Mouse (Mus musculus) myocyte (in vitro differentiated cells): ENCODE data around the gene Secisbp2l. TPM values are rescaled to one million over a fixed set of nuclear protein-coding genes. Genes with fewer than 3 reads are reported as not detected.

Experiments
- H3K27me3 ChIP-seq: one replicate; pipeline ENCODE4 v1.6.1; 2011; ENCODE audit not compliant: control insufficient read depth, insufficient read depth, insufficient read length
- H3K36me3 ChIP-seq: one replicate; pipeline ENCODE4 v1.6.1; 2011; ENCODE audit not compliant: control insufficient read depth, insufficient read depth
- H3K4me2 ChIP-seq: one replicate; pipeline ENCODE4 v1.6.1; 2011; ENCODE audit warnings: low read depth, control low read depth
- H3K4me3 ChIP-seq: one replicate; pipeline ENCODE4 v1.5.1; 2011; ENCODE audit warnings: mild to moderate bottlenecking, control low read depth, moderate library complexity
- H3K79me2 ChIP-seq: one replicate; pipeline ENCODE4 v1.6.1; 2011; ENCODE audit not compliant: control insufficient read depth, insufficient read depth
- H3ac ChIP-seq: one replicate; pipeline ENCODE4 v1.6.1; 2011; ENCODE audit not compliant: control insufficient read depth, insufficient read length
- CEBPB ChIP-seq: IDR thresholded peaks from 2 replicates; pipeline ENCODE4 v1.6.1; 2011; ENCODE audit warnings: mild to moderate bottlenecking, moderate library complexity; ENCODE audit not compliant: poor library complexity, insufficient read depth, severe bottlenecking
- E2F4 ChIP-seq: IDR thresholded peaks from one replicate; pipeline ENCODE4 v1.6.1; 2011; ENCODE audit warnings: mild to moderate bottlenecking, control low read depth, moderate library complexity; ENCODE audit not compliant: insufficient read depth
- MAX ChIP-seq: IDR thresholded peaks from one replicate; pipeline ENCODE4 v1.6.1; 2011; ENCODE audit warnings: low read depth, mild to moderate bottlenecking, control low read depth
- MYOD1 ChIP-seq, 3 experiments: IDR thresholded peaks; one replicate each; pipeline ENCODE4 v1.6.1; 2011; ENCODE audit warnings: control low read depth in 2 of 3, low read depth in 2 of 3, mild to moderate bottlenecking in 2 of 3, moderate library complexity in 1 of 3; ENCODE audit not compliant: insufficient read length in 2 of 3, control insufficient read depth in 1 of 3
- MYOG ChIP-seq, 3 experiments: IDR thresholded peaks; one replicate each; pipeline ENCODE4 v1.6.1; 2011; ENCODE audit warnings: control low read depth in 2 of 3, low read depth in 2 of 3, mild to moderate bottlenecking in 2 of 3; ENCODE audit not compliant: insufficient read length in 2 of 3, control insufficient read depth in 1 of 3, insufficient read depth in 1 of 3
- POLR2A ChIP-seq: IDR thresholded peaks from one replicate; pipeline ENCODE4 v1.6.1; 2011; ENCODE audit warnings: low read depth, mild to moderate bottlenecking, control low read depth, moderate library complexity; ENCODE audit not compliant: insufficient read length
- POLR2AphosphoS2 ChIP-seq: IDR thresholded peaks from one replicate; pipeline ENCODE4 v1.6.1; 2011; ENCODE audit warnings: low read depth, control low read depth; ENCODE audit not compliant: insufficient read length
- REST ChIP-seq: IDR thresholded peaks from one replicate; pipeline ENCODE4 v1.6.1; 2011; ENCODE audit warnings: mild to moderate bottlenecking, control low read depth, moderate library complexity; ENCODE audit not compliant: insufficient read depth, insufficient read length
- SRF ChIP-seq: IDR thresholded peaks from one replicate; pipeline ENCODE4 v1.6.1; 2011; ENCODE audit warnings: low read depth; ENCODE audit not compliant: control insufficient read depth, insufficient read length
- TCF12 ChIP-seq: IDR thresholded peaks from one replicate; pipeline ENCODE4 v1.6.1; 2011; ENCODE audit warnings: mild to moderate bottlenecking, control low read depth; ENCODE audit not compliant: poor library complexity, insufficient read depth, severe bottlenecking
- TCF3 ChIP-seq: IDR thresholded peaks from one replicate; pipeline ENCODE4 v1.6.1; 2011; ENCODE audit warnings: low read depth, control low read depth; ENCODE audit not compliant: insufficient read length
- USF1 ChIP-seq: IDR thresholded peaks from one replicate; pipeline ENCODE4 v1.6.1; 2011; ENCODE audit warnings: low read depth, mild to moderate bottlenecking, control low read depth, moderate library complexity
- polyA plus RNA-seq: library from polyadenylated mRNA; unstranded; fragments of >200 nt; fragmentation: generic; extraction: Trizol; gene quantifications from one replicate; pipeline ENCODE4 v1.2.1, GENCODE M21; 2012; ENCODE audit warnings: missing spikeins

The Secisbp2l gene
- polyA plus RNA-seq, 1 experiment = 8.4 TPM

DNA sequence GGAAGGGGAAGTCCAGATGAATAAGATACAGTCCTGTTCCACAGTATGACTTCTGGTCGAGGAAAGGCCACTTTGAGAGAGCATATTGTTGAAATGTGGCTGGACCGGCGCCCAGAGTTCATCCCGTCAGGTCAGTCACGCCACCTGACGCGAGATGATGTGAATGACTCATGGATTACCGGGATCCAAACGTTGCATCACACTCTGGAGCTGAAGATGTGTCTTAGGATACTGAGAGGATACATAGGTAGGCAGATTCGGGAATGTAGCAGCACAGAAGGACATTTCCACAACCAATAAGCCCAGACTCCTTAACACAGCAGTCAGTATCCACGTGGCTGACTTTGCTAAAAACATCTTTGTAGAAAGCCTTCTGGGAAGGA is 10.2 kb upstream of the Secisbp2l start:
- Histone ChIP-seq H3K4me3 (no peak overlapping the region), H3ac (no peak overlapping the region), H3K27me3 (no peaks in the 10 kb centered on the region), H3K4me2 (peak overlapping the region; percentile 15), H3K36me3 (no peaks in the 10 kb centered on the region), H3K79me2 (no peaks in the 10 kb centered on the region)
- TF ChIP-seq POLR2A (no peak), CEBPB (peak; percentile 79), E2F4 (no peak)

DNA sequence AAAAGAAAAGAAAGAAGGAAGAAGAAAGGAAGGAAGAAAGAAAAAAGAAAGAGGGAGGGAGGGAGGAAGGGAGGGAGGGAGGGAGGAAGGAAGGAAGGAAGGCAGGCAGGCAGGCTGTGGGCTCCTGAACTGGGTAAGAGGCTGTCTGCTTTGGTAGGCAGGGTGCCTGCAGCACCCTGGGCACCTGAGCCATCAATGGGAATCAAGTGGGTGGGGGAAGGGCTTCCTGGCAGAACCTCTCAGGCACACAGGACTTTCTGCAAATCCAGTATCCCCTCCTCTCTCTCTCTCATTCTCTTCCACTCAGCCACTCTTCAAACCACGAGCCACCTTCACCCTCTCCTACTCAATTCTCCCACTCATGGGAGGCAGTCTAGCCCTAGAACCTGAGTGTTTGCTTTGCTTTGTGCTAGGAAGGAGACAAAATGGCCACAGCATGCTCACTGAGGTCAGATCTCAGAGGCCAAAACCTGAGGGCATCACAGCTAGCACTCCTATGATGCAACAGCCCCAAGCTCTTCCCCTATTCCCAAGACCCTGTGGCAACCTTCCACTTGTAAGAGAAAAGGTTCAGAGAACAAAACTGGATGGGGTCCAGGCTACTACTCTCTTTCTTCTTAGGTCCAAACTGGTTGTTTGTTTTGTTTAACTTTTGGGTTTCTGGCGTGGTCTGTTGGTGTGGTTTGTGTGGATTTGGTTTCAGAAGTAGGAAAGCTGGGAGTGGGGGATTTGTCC is 9.6 kb upstream of the Secisbp2l start:
- Histone ChIP-seq H3K4me2 (peak overlapping the region; percentile 15), H3K36me3 (no peaks in the 10 kb centered on the region), H3K79me2 (no peaks in the 10 kb centered on the region), H3ac (no peak overlapping the region), H3K27me3 (no peaks in the 10 kb centered on the region), H3K4me3 (no peak overlapping the region)
- TF ChIP-seq MYOD1 (IDR thresholded peaks at IDR 0.05; ENCODE audit: control insufficient read depth in 1 of 3, insufficient read length in 2 of 3, low read depth in 2 of 3) = no peak
- TF ChIP-seq MYOG (IDR thresholded peaks at IDR 0.05; ENCODE audit: control insufficient read depth in 1 of 3, insufficient read depth in 1 of 3, insufficient read length in 2 of 3, low read depth in 2 of 3) = no peak
- no peak for TF ChIP-seq MAX
- TF ChIP-seq TCF3 = no peak
- 0 out of 2 replicates have a peak, but pooled peaks have one; percentile 29 for TF ChIP-seq CEBPB
- no peak for TF ChIP-seq TCF12

DNA sequence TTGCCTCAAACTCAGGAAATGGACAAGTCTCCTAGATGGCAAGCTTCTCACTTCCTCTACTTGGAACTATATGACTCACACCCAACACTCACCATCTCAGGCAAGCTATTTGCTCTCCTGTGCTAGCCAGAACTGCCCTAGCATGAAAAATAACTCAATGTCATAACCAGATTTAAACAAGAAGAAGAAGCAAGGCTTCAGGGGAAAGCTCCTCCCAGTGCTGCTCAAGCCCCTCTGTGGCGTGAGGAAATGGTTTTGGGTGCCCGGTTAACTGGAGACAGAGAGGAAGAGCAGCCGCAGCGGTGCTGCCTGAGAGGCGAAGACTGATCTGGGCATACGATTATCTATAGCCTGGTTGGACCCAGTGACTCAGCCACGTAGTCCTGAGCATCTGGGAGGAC is 8.8 kb upstream of the Secisbp2l start:
- no peaks in the 10 kb centered on the region for H3K79me2 ChIP-seq
- no peaks in the 10 kb centered on the region for H3K27me3 ChIP-seq
- H3K4me3 ChIP-seq = no peak overlapping the region
- no peaks in the 10 kb centered on the region for H3K36me3 ChIP-seq
- no peak overlapping the region for H3ac ChIP-seq
- TF ChIP-seq TCF12 (no peak), CEBPB (no peak), TCF3 (no peak), POLR2AphosphoS2 (no peak), SRF (no peak), USF1 (no peak), POLR2A (no peak), MYOG (IDR thresholded peaks at IDR 0.05; ENCODE audit: control insufficient read depth in 1 of 3, insufficient read depth in 1 of 3, insufficient read length in 2 of 3, low read depth in 2 of 3) (no peak), REST (no peak), MAX (no peak)
- H3K4me2 ChIP-seq = no peak overlapping the region

DNA sequence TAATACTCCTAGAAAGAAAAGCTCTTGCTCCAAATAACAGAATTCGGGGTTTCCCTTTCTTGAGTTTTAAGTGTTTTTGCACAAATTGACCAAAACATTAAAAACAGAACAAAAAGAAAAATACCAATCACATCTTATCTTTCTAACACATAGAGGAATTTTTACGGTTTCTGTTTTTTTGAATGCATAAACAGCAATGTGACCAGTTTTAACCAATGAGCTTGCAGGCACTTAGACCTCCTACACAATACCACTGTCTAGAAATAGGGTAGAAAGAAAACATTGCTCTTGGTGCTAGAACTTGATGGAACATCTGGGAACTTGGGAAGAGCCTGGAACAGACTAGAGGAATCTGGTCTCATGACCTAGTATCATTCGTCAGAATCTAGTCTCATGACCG is 7.6 kb upstream of the Secisbp2l start:
- Histone ChIP-seq H3ac (no peak overlapping the region), H3K27me3 (no peaks in the 10 kb centered on the region), H3K4me2 (no peak overlapping the region), H3K79me2 (no peaks in the 10 kb centered on the region), H3K4me3 (no peak overlapping the region), H3K36me3 (no peaks in the 10 kb centered on the region)
- TF ChIP-seq REST (no peak), USF1 (peak; percentile 7), TCF12 (no peak)

DNA sequence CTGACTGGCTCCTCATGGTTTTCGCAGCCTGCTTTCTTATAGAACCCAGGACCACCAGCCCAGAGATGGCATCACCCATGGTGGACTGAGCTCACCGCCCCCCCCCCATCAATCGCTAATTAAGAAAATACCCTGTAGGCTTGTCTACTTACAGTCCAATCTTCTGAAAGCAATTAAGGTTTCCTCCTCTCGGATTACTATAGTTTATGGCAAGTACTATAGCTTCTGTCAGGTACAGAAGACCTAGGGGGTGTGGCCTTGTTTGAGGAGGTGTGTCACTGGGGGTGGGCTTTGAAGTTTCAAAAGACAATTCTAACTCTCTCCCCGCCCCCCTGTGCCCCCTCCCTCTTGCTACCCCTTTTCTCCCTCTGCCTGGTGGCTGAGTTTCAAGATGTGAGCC is 6.6 kb upstream of the Secisbp2l start:
- TF ChIP-seq MYOD1 (IDR thresholded peaks at IDR 0.05; ENCODE audit: control insufficient read depth in 1 of 3, insufficient read length in 2 of 3, low read depth in 2 of 3) (no peak), MYOG (IDR thresholded peaks at IDR 0.05; ENCODE audit: control insufficient read depth in 1 of 3, insufficient read depth in 1 of 3, insufficient read length in 2 of 3, low read depth in 2 of 3) (no peak), E2F4 (no peak), TCF12 (no peak), USF1 (no peak), CEBPB (no peak), POLR2AphosphoS2 (no peak), REST (no peak), TCF3 (no peak), MAX (no peak), SRF (no peak), POLR2A (no peak)
- H3K4me3 ChIP-seq = no peak overlapping the region
- no peaks in the 10 kb centered on the region for H3K79me2 ChIP-seq
- no peak overlapping the region for H3ac ChIP-seq
- H3K4me2 ChIP-seq = peak overlapping the region; percentile 44
- H3K27me3 ChIP-seq = no peaks in the 10 kb centered on the region
- H3K36me3 ChIP-seq = no peaks in the 10 kb centered on the region
